Mouse (Mus musculus): ENCODE results near the gene Kndc1. TPM values are rescaled to one million over a fixed set of nuclear protein-coding genes. Genes with fewer than 3 reads are reported as not detected.

Kndc1 gene
- polyA plus RNA-seq, 1 experiment from 2014 or later, result 0.23 TPM

- Histone ChIP-seq H3K4me2 (replicated peaks; ENCODE audit: low read depth) (peak overlapping the region; percentile 64), H3K9me3 (ENCODE audit: control insufficient read depth) (no peaks in the 10 kb centered on the region), H3K9ac (ENCODE audit: low read depth, low read length) (no peak overlapping the region), H3K4me3 (ENCODE audit: low read depth, low read length) (peak overlapping the region; percentile 38), H3K4me1 (replicated peaks; ENCODE audit: control insufficient read depth, insufficient read depth, low read length) (no peaks in the 10 kb centered on the region), H3K36me3 (ENCODE audit: control insufficient read depth, insufficient read depth) (no peaks in the 10 kb centered on the region), H3K27ac (ENCODE audit: low read depth, low read length) (no peak overlapping the region), H3K27me3 (replicated peaks; ENCODE audit: control insufficient read depth, insufficient read depth, low read length) (peaks cover 57% of the 10 kb centered on the region)
- WGBS, result 4% methylated on average over 68 of the region's 68 CpGs
- no peak for TF ChIP-seq CTCF (IDR thresholded peaks at IDR 0.05; ENCODE audit: low read depth)
- no peak for ATAC-seq
Measured at GRCm38 (mm10) chr7:139944291-139945240, 50.1 kb downstream of the Kndc1 start.

GRCm38 (mm10) chr7:139945516-139945915 is 51.0 kb downstream of the Kndc1 start:
- peaks cover 59% of the 10 kb centered on the region for H3K27me3 ChIP-seq (replicated peaks; ENCODE audit: control insufficient read depth, insufficient read depth, low read length)
- no peak for ATAC-seq
- 35% methylated on average over 5 of the region's 5 CpGs for WGBS
- no peak overlapping the region for H3K9ac ChIP-seq (ENCODE audit: low read depth, low read length)
- H3K4me3 ChIP-seq (ENCODE audit: low read depth, low read length), result no peak overlapping the region
- H3K9me3 ChIP-seq (ENCODE audit: control insufficient read depth), result no peaks in the 10 kb centered on the region
- no peak for TF ChIP-seq CTCF (IDR thresholded peaks at IDR 0.05; ENCODE audit: low read depth)
- H3K27ac ChIP-seq (ENCODE audit: low read depth, low read length), result no peak overlapping the region
- H3K4me2 ChIP-seq (replicated peaks; ENCODE audit: low read depth), result no peak overlapping the region
- H3K36me3 ChIP-seq (ENCODE audit: control insufficient read depth, insufficient read depth), result no peaks in the 10 kb centered on the region
- H3K4me1 ChIP-seq (replicated peaks; ENCODE audit: control insufficient read depth, insufficient read depth, low read length), result no peaks in the 10 kb centered on the region

GRCm38 (mm10) chr7:139946032-139946431 is 51.5 kb downstream of the Kndc1 start:
- TF ChIP-seq CTCF (IDR thresholded peaks at IDR 0.05; ENCODE audit: low read depth), result no peak
- no peak for ATAC-seq
- WGBS, result 38% methylated on average over 5 of the region's 5 CpGs
- H3K4me3 ChIP-seq (ENCODE audit: low read depth, low read length), result no peak overlapping the region
- peaks cover 59% of the 10 kb centered on the region for H3K27me3 ChIP-seq (replicated peaks; ENCODE audit: control insufficient read depth, insufficient read depth, low read length)
- no peaks in the 10 kb centered on the region for H3K4me1 ChIP-seq (replicated peaks; ENCODE audit: control insufficient read depth, insufficient read depth, low read length)
- no peaks in the 10 kb centered on the region for H3K9me3 ChIP-seq (ENCODE audit: control insufficient read depth)
- H3K27ac ChIP-seq (ENCODE audit: low read depth, low read length), result no peak overlapping the region
- H3K9ac ChIP-seq (ENCODE audit: low read depth, low read length), result no peak overlapping the region
- H3K36me3 ChIP-seq (ENCODE audit: control insufficient read depth, insufficient read depth), result no peaks in the 10 kb centered on the region
- H3K4me2 ChIP-seq (replicated peaks; ENCODE audit: low read depth), result no peak overlapping the region

- TF ChIP-seq CTCF (IDR thresholded peaks at IDR 0.05; ENCODE audit: low read depth), result peak; percentile 73
- 1% methylated on average over 15 of the region's 15 CpGs for WGBS
- H3K36me3 ChIP-seq (ENCODE audit: control insufficient read depth, insufficient read depth), result no peaks in the 10 kb centered on the region
- H3K9me3 ChIP-seq (ENCODE audit: control insufficient read depth), result no peaks in the 10 kb centered on the region
- peak overlapping the region; percentile 79 for H3K4me2 ChIP-seq (replicated peaks; ENCODE audit: low read depth)
- peak; percentile 57 for ATAC-seq
- no peaks in the 10 kb centered on the region for H3K4me1 ChIP-seq (replicated peaks; ENCODE audit: control insufficient read depth, insufficient read depth, low read length)
- H3K27ac ChIP-seq (ENCODE audit: low read depth, low read length), result no peak overlapping the region
- peak overlapping the region; percentile 43; the same call in 1 of the 2 replicates for H3K9ac ChIP-seq (ENCODE audit: low read depth, low read length)
- H3K27me3 ChIP-seq (replicated peaks; ENCODE audit: control insufficient read depth, insufficient read depth, low read length), result peaks cover 24% of the 10 kb centered on the region
- H3K4me3 ChIP-seq (ENCODE audit: low read depth, low read length), result peak overlapping the region; percentile 56
Measured at GRCm38 (mm10) chr7:139949893-139950282, 55.4 kb downstream of the Kndc1 start.

- 2% methylated on average over 33 of the region's 33 CpGs for WGBS
- H3K4me3 ChIP-seq (ENCODE audit: low read depth, low read length), result peak overlapping the region; percentile 56
- H3K9me3 ChIP-seq (ENCODE audit: control insufficient read depth), result no peaks in the 10 kb centered on the region
- no peak; the same call in 1 of the 2 replicates for TF ChIP-seq CTCF (IDR thresholded peaks at IDR 0.05; ENCODE audit: low read depth)
- H3K27me3 ChIP-seq (replicated peaks; ENCODE audit: control insufficient read depth, insufficient read depth, low read length), result peaks cover 18% of the 10 kb centered on the region
- no peaks in the 10 kb centered on the region for H3K4me1 ChIP-seq (replicated peaks; ENCODE audit: control insufficient read depth, insufficient read depth, low read length)
- peak; percentile 68 for ATAC-seq
- peak overlapping the region; percentile 79 for H3K4me2 ChIP-seq (replicated peaks; ENCODE audit: low read depth)
- H3K36me3 ChIP-seq (ENCODE audit: control insufficient read depth, insufficient read depth), result no peaks in the 10 kb centered on the region
- peak overlapping the region; percentile 50 for H3K9ac ChIP-seq (ENCODE audit: low read depth, low read length)
- H3K27ac ChIP-seq (ENCODE audit: low read depth, low read length), result peak overlapping the region; percentile 46
Measured at GRCm38 (mm10) chr7:139950283-139950971, 55.9 kb downstream of the Kndc1 start.

- no peak for TF ChIP-seq CTCF (IDR thresholded peaks at IDR 0.05; ENCODE audit: low read depth)
- peak overlapping the region; percentile 79 for H3K4me2 ChIP-seq (replicated peaks; ENCODE audit: low read depth)
- H3K4me3 ChIP-seq (ENCODE audit: low read depth, low read length), result peak overlapping the region; percentile 56
- no peak for ATAC-seq
- H3K4me1 ChIP-seq (replicated peaks; ENCODE audit: control insufficient read depth, insufficient read depth, low read length), result no peaks in the 10 kb centered on the region
- H3K9ac ChIP-seq (ENCODE audit: low read depth, low read length), result peak overlapping the region; percentile 50
- peaks cover 12% of the 10 kb centered on the region for H3K27me3 ChIP-seq (replicated peaks; ENCODE audit: control insufficient read depth, insufficient read depth, low read length)
- H3K9me3 ChIP-seq (ENCODE audit: control insufficient read depth), result no peaks in the 10 kb centered on the region
- WGBS, result 3% methylated on average over 16 of the region's 16 CpGs
- H3K36me3 ChIP-seq (ENCODE audit: control insufficient read depth, insufficient read depth), result no peaks in the 10 kb centered on the region
- H3K27ac ChIP-seq (ENCODE audit: low read depth, low read length), result peak overlapping the region; percentile 46; the same call in 1 of the 2 replicates
Measured at GRCm38 (mm10) chr7:139951079-139951478, 56.6 kb downstream of the Kndc1 start.
